Mouse (Mus musculus) intestine, embryonic 15.5 days (tissue): Measurements from ENCODE around the gene Gkap1. TPM values are rescaled to one million over a fixed set of nuclear protein-coding genes. Genes with fewer than 3 reads are reported as not detected.

Experiments
- ATAC-seq: fragments of 200-750 bp; cut with Nextera tagmentation; 2 replicates; pipeline ENCODE4 v1.8.0; 2017; ENCODE audit warnings: moderate TSS enrichment, moderate library complexity
- H3K27ac ChIP-seq: fragments of 300-500 bp; sonication (generic); 2 replicates; pipeline ENCODE4 v1.5.1; 2015; ENCODE audit warnings: mild to moderate bottlenecking, inconsistent platforms
- H3K27me3 ChIP-seq: fragments of 300-500 bp; sonication (generic); replicated peaks from 2 replicates; pipeline ENCODE4 v1.6.1; 2015; ENCODE audit warnings: inconsistent platforms
- H3K36me3 ChIP-seq: fragments of 300-500 bp; sonication (generic); 2 replicates; pipeline ENCODE4 v1.6.1; 2015; ENCODE audit warnings: inconsistent platforms
- H3K4me1 ChIP-seq: fragments of 300-500 bp; sonication (generic); replicated peaks from 2 replicates; pipeline ENCODE4 v1.6.1; 2015; ENCODE audit warnings: inconsistent platforms
- H3K4me2 ChIP-seq: fragments of 300-500 bp; sonication (generic); replicated peaks from 2 replicates; pipeline ENCODE4 v1.6.1; 2015; ENCODE audit warnings: mild to moderate bottlenecking, inconsistent platforms
- H3K4me3 ChIP-seq: fragments of 300-500 bp; sonication (generic); replicated peaks from 2 replicates; pipeline ENCODE4 v1.5.1; 2015; ENCODE audit warnings: inconsistent platforms
- H3K9ac ChIP-seq: fragments of 300-500 bp; sonication (generic); 2 replicates; pipeline ENCODE4 v1.6.1; 2015; ENCODE audit warnings: inconsistent platforms
- H3K9me3 ChIP-seq: fragments of 300-500 bp; sonication (generic); 2 replicates; pipeline ENCODE4 v1.6.1; 2016; ENCODE audit warnings: inconsistent platforms
- WGBS: fragments of 180-500 bp; shearing (Covaris S2); methylation state at CpG from one replicate; pipeline ENCODE4 v1.1.7; 2015; 5-methylcytosine and 5-hydroxymethylcytosine counted together
- polyA plus RNA-seq: library from polyadenylated mRNA; unstranded; fragments of >200 nt; fragmentation: Nextera tagmentation; extraction: Ambion mirVana; gene quantifications from 2 replicates; pipeline ENCODE4 v1.2.1, GENCODE M21; 2015

Gkap1 gene
- polyA plus RNA-seq, 1 experiment from 2014 or later: 21.5 TPM

GRCm38 (mm10) chr13:58289308-58289707 lies 13.8 kb upstream of the Gkap1 start:
- Histone ChIP-seq H3K9me3 (no peaks in the 10 kb centered on the region), H3K4me2 (no peak overlapping the region), H3K9ac (no peak overlapping the region), H3K36me3 (no peaks in the 10 kb centered on the region), H3K4me3 (no peak overlapping the region), H3K27ac (no peak overlapping the region), H3K27me3 (no peaks in the 10 kb centered on the region), H3K4me1 (peaks cover 3% of the 10 kb centered on the region; the same call in 1 of the 2 replicates)
- ATAC-seq: no peak
- WGBS: 62% methylated on average over 1 of the region's 1 CpGs

GRCm38 (mm10) chr13:58287822-58288221 lies 12.3 kb upstream of the Gkap1 start:
- Histone ChIP-seq H3K4me2 (no peak overlapping the region), H3K36me3 (no peaks in the 10 kb centered on the region), H3K4me1 (peaks cover 2% of the 10 kb centered on the region; the same call in 1 of the 2 replicates), H3K27ac (no peak overlapping the region), H3K4me3 (no peak overlapping the region), H3K9ac (no peak overlapping the region), H3K27me3 (no peaks in the 10 kb centered on the region), H3K9me3 (no peaks in the 10 kb centered on the region)
- 0 out of 2 replicates have a peak, but pooled peaks have one; percentile 76 for ATAC-seq
- 14% methylated on average over 13 of the region's 13 CpGs for WGBS

GRCm38 (mm10) chr13:58283466-58283865 lies 8.0 kb upstream of the Gkap1 start:
- no peak overlapping the region for H3K9ac ChIP-seq
- H3K9me3 ChIP-seq: no peaks in the 10 kb centered on the region
- H3K4me2 ChIP-seq: no peak overlapping the region
- no peak overlapping the region for H3K4me3 ChIP-seq
- WGBS: 68% methylated on average over 4 of the region's 4 CpGs
- no peak overlapping the region for H3K27ac ChIP-seq
- no peak for ATAC-seq
- no peaks in the 10 kb centered on the region for H3K36me3 ChIP-seq
- H3K27me3 ChIP-seq: no peaks in the 10 kb centered on the region
- no peaks in the 10 kb centered on the region for H3K4me1 ChIP-seq

GRCm38 (mm10) chr13:58281936-58282335 lies 6.4 kb upstream of the Gkap1 start:
- H3K27ac ChIP-seq: no peak overlapping the region
- ATAC-seq: no peak
- WGBS: 65% methylated on average over 4 of the region's 4 CpGs

GRCm38 (mm10) chr13:58280528-58280927 lies 5.0 kb upstream of the Gkap1 start:
- H3K27me3 ChIP-seq: no peaks in the 10 kb centered on the region
- 86% methylated on average over 3 of the region's 3 CpGs for WGBS
- H3K4me1 ChIP-seq: no peaks in the 10 kb centered on the region
- no peak overlapping the region for H3K4me3 ChIP-seq
- H3K36me3 ChIP-seq: no peaks in the 10 kb centered on the region
- ATAC-seq: no peak
- H3K9ac ChIP-seq: no peak overlapping the region
- H3K9me3 ChIP-seq: no peaks in the 10 kb centered on the region
- H3K4me2 ChIP-seq: no peak overlapping the region
- H3K27ac ChIP-seq: no peak overlapping the region

More at GRCm38 (mm10) chr13:58281936-58282335, 6.4 kb upstream of the Gkap1 start:
- no peak overlapping the region for H3K4me2 ChIP-seq
- H3K9me3 ChIP-seq: no peaks in the 10 kb centered on the region
- no peaks in the 10 kb centered on the region for H3K4me1 ChIP-seq
- no peaks in the 10 kb centered on the region for H3K27me3 ChIP-seq
- H3K4me3 ChIP-seq: no peak overlapping the region
- no peak overlapping the region for H3K9ac ChIP-seq
- no peaks in the 10 kb centered on the region for H3K36me3 ChIP-seq

- no peak overlapping the region for H3K9ac ChIP-seq
- WGBS: 84% methylated on average over 10 of the region's 10 CpGs
- no peak overlapping the region for H3K4me2 ChIP-seq
- no peaks in the 10 kb centered on the region for H3K36me3 ChIP-seq
- no peaks in the 10 kb centered on the region for H3K9me3 ChIP-seq
- no peak overlapping the region for H3K27ac ChIP-seq
- 0 out of 2 replicates have a peak, but pooled peaks cover 5% of the 10 kb centered on the region for H3K4me1 ChIP-seq
- no peaks in the 10 kb centered on the region for H3K27me3 ChIP-seq
- ATAC-seq: no peak
- H3K4me3 ChIP-seq: no peak overlapping the region
Observed at GRCm38 (mm10) chr13:58276256-58276655, 757 bp upstream of the Gkap1 start.

- no peaks in the 10 kb centered on the region for H3K27me3 ChIP-seq
- H3K4me2 ChIP-seq: peak overlapping the region; percentile 85
- H3K4me1 ChIP-seq: 0 out of 2 replicates have a peak, but pooled peaks cover 5% of the 10 kb centered on the region
- H3K9ac ChIP-seq: no peak overlapping the region
- peak overlapping the region; percentile 77; the same call in 1 of the 2 replicates for H3K27ac ChIP-seq
- no peak for ATAC-seq
- no peaks in the 10 kb centered on the region for H3K9me3 ChIP-seq
- H3K36me3 ChIP-seq: no peaks in the 10 kb centered on the region
- 32% methylated on average over 9 of the region's 9 CpGs for WGBS
- peak overlapping the region; percentile 96 for H3K4me3 ChIP-seq
Observed at GRCm38 (mm10) chr13:58275076-58275475, 423 bp downstream of the Gkap1 start.

GRCm38 (mm10) chr13:58274259-58274991 lies 1.1 kb downstream of the Gkap1 start:
- peak overlapping the region; percentile 81 for H3K9ac ChIP-seq
- peak; percentile 87 for ATAC-seq
- H3K27me3 ChIP-seq: no peaks in the 10 kb centered on the region
- H3K4me2 ChIP-seq: peak overlapping the region; percentile 85
- peak overlapping the region; percentile 96 for H3K4me3 ChIP-seq
- no peaks in the 10 kb centered on the region for H3K9me3 ChIP-seq
- WGBS: under 1% methylated on average over 83 of the region's 84 CpGs
- no peaks in the 10 kb centered on the region for H3K36me3 ChIP-seq
- 0 out of 2 replicates have a peak, but pooled peaks cover 5% of the 10 kb centered on the region for H3K4me1 ChIP-seq
- peak overlapping the region; percentile 77 for H3K27ac ChIP-seq

- Histone ChIP-seq H3K27ac (peak overlapping the region; percentile 77), H3K4me1 (0 out of 2 replicates have a peak, but pooled peaks cover 5% of the 10 kb centered on the region), H3K27me3 (no peaks in the 10 kb centered on the region), H3K36me3 (no peaks in the 10 kb centered on the region), H3K4me3 (peak overlapping the region; percentile 96), H3K4me2 (peak overlapping the region; percentile 85), H3K9ac (peak overlapping the region; percentile 81), H3K9me3 (no peaks in the 10 kb centered on the region)
- WGBS: under 1% methylated on average over 105 of the region's 115 CpGs
- peak; percentile 82 for ATAC-seq
Observed at GRCm38 (mm10) chr13:58273411-58274258, 1.9 kb downstream of the Gkap1 start.

GRCm38 (mm10) chr13:58266864-58267263 lies 8.6 kb downstream of the Gkap1 start:
- no peaks in the 10 kb centered on the region for H3K9me3 ChIP-seq
- 75% methylated on average over 3 of the region's 3 CpGs for WGBS
- H3K27me3 ChIP-seq: no peaks in the 10 kb centered on the region
- no peak overlapping the region for H3K27ac ChIP-seq
- no peaks in the 10 kb centered on the region for H3K36me3 ChIP-seq
- no peak overlapping the region for H3K4me3 ChIP-seq
- H3K4me1 ChIP-seq: no peaks in the 10 kb centered on the region
- H3K9ac ChIP-seq: no peak overlapping the region
- ATAC-seq: no peak
- no peak overlapping the region for H3K4me2 ChIP-seq

- 91% methylated on average over 8 of the region's 8 CpGs for WGBS
- no peak overlapping the region for H3K4me2 ChIP-seq
- H3K4me1 ChIP-seq: no peaks in the 10 kb centered on the region
- H3K9ac ChIP-seq: no peak overlapping the region
- H3K36me3 ChIP-seq: no peaks in the 10 kb centered on the region
- H3K27me3 ChIP-seq: no peaks in the 10 kb centered on the region
- no peak for ATAC-seq
- H3K27ac ChIP-seq: no peak overlapping the region
- H3K9me3 ChIP-seq: no peaks in the 10 kb centered on the region
- H3K4me3 ChIP-seq: no peak overlapping the region
Observed at GRCm38 (mm10) chr13:58263546-58263945, 12.0 kb downstream of the Gkap1 start.

GRCm38 (mm10) chr13:58261674-58262073 lies 13.8 kb downstream of the Gkap1 start:
- H3K9ac ChIP-seq: no peak overlapping the region
- no peaks in the 10 kb centered on the region for H3K36me3 ChIP-seq
- H3K4me1 ChIP-seq: no peaks in the 10 kb centered on the region
- no peak overlapping the region for H3K4me2 ChIP-seq
- 79% methylated on average over 4 of the region's 4 CpGs for WGBS
- H3K4me3 ChIP-seq: no peak overlapping the region
- no peak overlapping the region for H3K27ac ChIP-seq
- no peaks in the 10 kb centered on the region for H3K27me3 ChIP-seq
- no peak for ATAC-seq
- no peaks in the 10 kb centered on the region for H3K9me3 ChIP-seq
